Mouse (Mus musculus) forebrain, embryonic 13.5 days (tissue): ENCODE results near the gene Grid2. TPM values are rescaled to one million over a fixed set of nuclear protein-coding genes. Genes with fewer than 3 reads are reported as not detected.

Source experiments
- ATAC-seq: fragments of 200-750 bp; cut with Nextera tagmentation; 2 replicates; pipeline ENCODE4 v1.8.0; 2017
- H3K27ac ChIP-seq: fragments of 300-500 bp; sonication (generic); 2 replicates; pipeline ENCODE4 v1.5.1; 2015; ENCODE audit warnings: inconsistent platforms, mild to moderate bottlenecking, moderate library complexity
- H3K27me3 ChIP-seq: fragments of 300-500 bp; sonication (generic); 2 replicates; pipeline ENCODE4 v1.6.1; 2015; ENCODE audit warnings: mild to moderate bottlenecking, inconsistent platforms
- H3K36me3 ChIP-seq: fragments of 300-500 bp; sonication (generic); 2 replicates; pipeline ENCODE4 v1.6.1; 2015; ENCODE audit warnings: mild to moderate bottlenecking, inconsistent platforms; ENCODE audit not compliant: poor library complexity, severe bottlenecking
- H3K4me1 ChIP-seq: fragments of 300-500 bp; sonication (generic); 2 replicates; pipeline ENCODE4 v1.6.1; 2015; ENCODE audit warnings: inconsistent platforms
- H3K4me2 ChIP-seq: fragments of 300-500 bp; sonication (generic); 2 replicates; pipeline ENCODE4 v1.6.1; 2015; ENCODE audit warnings: inconsistent platforms, mild to moderate bottlenecking, moderate library complexity
- H3K4me3 ChIP-seq: fragments of 300-500 bp; sonication (generic); 2 replicates; pipeline ENCODE4 v1.5.1; 2015; ENCODE audit warnings: mild to moderate bottlenecking, inconsistent platforms
- H3K9ac ChIP-seq: fragments of 300-500 bp; sonication (generic); 2 replicates; pipeline ENCODE4 v1.6.1; 2015; ENCODE audit warnings: mild to moderate bottlenecking, inconsistent platforms
- H3K9me3 ChIP-seq: fragments of 300-500 bp; sonication (generic); replicated peaks from 2 replicates; pipeline ENCODE4 v1.6.1; 2016; ENCODE audit warnings: inconsistent platforms
- WGBS: fragments of 180-500 bp; shearing (Covaris S2); methylation state at CpG from one replicate; pipeline ENCODE4 v1.1.7; 2015; 5-methylcytosine and 5-hydroxymethylcytosine counted together
- polyA plus RNA-seq: library from polyadenylated mRNA; unstranded; fragments of >200 nt; fragmentation: Nextera tagmentation; extraction: Ambion mirVana; gene quantifications from 2 replicates; pipeline ENCODE4 v1.2.1, GENCODE M21; 2015

The Grid2 gene
- polyA plus RNA-seq, 1 experiment from 2014 or later = 1.7 TPM

- no peak overlapping the region for H3K4me3 ChIP-seq
- no peak overlapping the region for H3K4me2 ChIP-seq
- no peaks in the 10 kb centered on the region for H3K36me3 ChIP-seq
- 56% methylated on average over 3 of the region's 3 CpGs for WGBS
- H3K9me3 ChIP-seq = no peaks in the 10 kb centered on the region
- no peaks in the 10 kb centered on the region for H3K27me3 ChIP-seq
- no peaks in the 10 kb centered on the region for H3K4me1 ChIP-seq
- no peak overlapping the region for H3K27ac ChIP-seq
- H3K9ac ChIP-seq = no peak overlapping the region
- ATAC-seq = no peak
These were observed 1325.7 kb downstream of the Grid2 start for GRCm38 (mm10) chr6:64581338-64581737.

DNA sequence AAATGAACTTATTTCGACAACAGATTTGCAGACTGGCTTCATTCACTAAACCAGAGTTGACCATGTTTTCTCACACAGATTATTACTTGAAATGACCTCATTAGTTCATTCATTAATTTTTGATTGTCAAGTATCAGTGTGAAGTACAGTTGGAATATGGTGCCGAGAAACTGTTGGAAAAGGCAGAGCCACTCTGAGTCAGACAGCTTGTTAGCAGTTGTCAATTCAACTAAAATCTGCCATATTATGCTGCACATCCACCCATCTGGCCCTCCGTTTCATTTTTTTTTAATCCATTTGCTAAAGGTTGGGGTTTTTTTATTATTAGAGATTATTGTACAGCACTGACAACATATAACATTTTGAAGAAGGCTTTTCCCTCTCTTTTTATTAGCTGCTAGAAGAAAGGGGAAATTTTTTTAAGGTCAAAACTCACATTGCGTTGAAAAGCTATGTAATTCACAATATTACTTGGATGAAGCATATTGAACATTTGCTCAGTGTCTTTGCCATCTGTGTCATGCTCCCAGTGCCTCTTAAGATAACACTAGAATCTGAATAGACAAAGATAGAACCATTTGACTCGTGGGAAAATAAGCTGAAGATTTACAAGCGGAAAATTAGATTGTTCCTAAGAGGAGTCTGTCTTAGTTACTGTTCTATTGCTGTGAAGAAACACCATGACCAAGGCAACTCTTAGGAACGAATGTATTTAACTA, 1333.0 kb downstream of the Grid2 start:
- no peak overlapping the region; the same call in 1 of the 2 replicates for H3K27ac ChIP-seq
- H3K9ac ChIP-seq = no peak overlapping the region
- H3K27me3 ChIP-seq = no peaks in the 10 kb centered on the region
- H3K4me3 ChIP-seq = no peak overlapping the region
- WGBS = 76% methylated on average over 7 of the region's 7 CpGs
- no peak overlapping the region for H3K4me2 ChIP-seq
- no peaks in the 10 kb centered on the region for H3K4me1 ChIP-seq
- ATAC-seq = peak; percentile 78
- H3K9me3 ChIP-seq = no peaks in the 10 kb centered on the region
- no peaks in the 10 kb centered on the region for H3K36me3 ChIP-seq

GRCm38 (mm10) chr6:64596261-64596660, 1340.6 kb downstream of the Grid2 start:
- 75% methylated on average over 7 of the region's 7 CpGs for WGBS
- no peak overlapping the region for H3K27ac ChIP-seq
- no peak for ATAC-seq
- no peaks in the 10 kb centered on the region for H3K27me3 ChIP-seq
- H3K4me2 ChIP-seq = no peak overlapping the region
- no peak overlapping the region for H3K9ac ChIP-seq
- H3K36me3 ChIP-seq = no peaks in the 10 kb centered on the region
- H3K4me1 ChIP-seq = no peaks in the 10 kb centered on the region
- H3K4me3 ChIP-seq = no peak overlapping the region
- no peaks in the 10 kb centered on the region for H3K9me3 ChIP-seq

DNA sequence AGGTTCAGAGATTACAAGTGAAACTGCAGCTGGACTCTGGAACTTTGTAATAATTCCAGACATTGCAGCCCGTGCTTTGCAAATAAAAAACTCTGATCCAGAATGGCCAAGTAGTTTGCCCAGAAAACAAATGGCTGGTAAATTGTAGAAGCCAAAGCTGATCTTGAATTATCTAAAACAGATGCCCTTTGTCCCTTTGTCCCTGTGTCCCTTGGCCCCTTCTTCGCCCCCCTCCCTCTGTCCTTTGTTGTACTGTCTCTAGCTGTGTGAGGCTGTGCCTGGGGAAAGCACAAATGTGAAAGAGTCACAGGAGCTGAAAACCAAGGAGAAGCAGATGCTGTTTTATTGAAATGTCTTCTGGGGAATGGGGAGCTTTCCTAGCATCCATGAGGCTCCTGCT, 1341.2 kb downstream of the Grid2 start:
- H3K36me3 ChIP-seq = no peaks in the 10 kb centered on the region
- no peak overlapping the region for H3K4me2 ChIP-seq
- no peaks in the 10 kb centered on the region for H3K27me3 ChIP-seq
- no peak overlapping the region for H3K27ac ChIP-seq
- H3K9ac ChIP-seq = no peak overlapping the region
- no peaks in the 10 kb centered on the region for H3K4me1 ChIP-seq
- no peak overlapping the region for H3K4me3 ChIP-seq
- WGBS = 40% methylated on average over 2 of the region's 2 CpGs
- H3K9me3 ChIP-seq = no peaks in the 10 kb centered on the region
- ATAC-seq = no peak

GRCm38 (mm10) chr6:64598144-64598561, 1342.5 kb downstream of the Grid2 start:
- Histone ChIP-seq H3K36me3 (no peaks in the 10 kb centered on the region), H3K9ac (no peak overlapping the region), H3K27ac (no peak overlapping the region), H3K9me3 (no peaks in the 10 kb centered on the region), H3K4me2 (no peak overlapping the region), H3K4me1 (no peaks in the 10 kb centered on the region), H3K27me3 (no peaks in the 10 kb centered on the region), H3K4me3 (no peak overlapping the region)
- no peak for ATAC-seq
- WGBS = 38% methylated on average over 4 of the region's 4 CpGs

DNA sequence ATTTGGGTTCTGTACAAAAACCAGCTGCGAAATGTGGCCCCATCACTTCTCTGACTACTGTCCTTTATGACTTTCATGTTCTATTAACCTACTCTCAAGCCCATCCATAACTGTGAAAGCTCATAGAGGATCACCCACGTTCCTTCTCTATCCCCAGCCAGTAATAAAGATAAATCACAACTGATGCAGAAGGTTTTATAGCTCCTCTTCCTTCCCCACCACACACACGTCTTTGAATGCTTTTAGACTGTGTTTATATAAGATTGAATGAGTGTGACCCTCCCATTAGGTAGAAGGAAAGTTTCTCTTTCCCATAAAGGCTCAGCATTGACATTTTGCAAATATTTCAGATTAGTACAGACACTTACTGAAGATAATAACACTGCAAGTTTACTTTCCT, 1350.1 kb downstream of the Grid2 start:
- no peak for ATAC-seq
- Histone ChIP-seq H3K27ac (no peak overlapping the region), H3K4me1 (no peaks in the 10 kb centered on the region), H3K36me3 (no peaks in the 10 kb centered on the region), H3K9ac (no peak overlapping the region), H3K9me3 (no peaks in the 10 kb centered on the region), H3K4me3 (no peak overlapping the region), H3K4me2 (no peak overlapping the region), H3K27me3 (no peaks in the 10 kb centered on the region)
- 76% methylated on average over 3 of the region's 3 CpGs for WGBS

- H3K4me3 ChIP-seq = no peak overlapping the region
- H3K27ac ChIP-seq = no peak overlapping the region
- no peaks in the 10 kb centered on the region for H3K4me1 ChIP-seq
- H3K9me3 ChIP-seq = no peaks in the 10 kb centered on the region
- no peak overlapping the region for H3K4me2 ChIP-seq
- no peak overlapping the region for H3K9ac ChIP-seq
- no peak for ATAC-seq
- H3K36me3 ChIP-seq = no peaks in the 10 kb centered on the region
- 90% methylated on average over 1 of the region's 1 CpGs for WGBS
- H3K27me3 ChIP-seq = no peaks in the 10 kb centered on the region
These were observed 1351.4 kb downstream of the Grid2 start for GRCm38 (mm10) chr6:64607041-64607440.

DNA sequence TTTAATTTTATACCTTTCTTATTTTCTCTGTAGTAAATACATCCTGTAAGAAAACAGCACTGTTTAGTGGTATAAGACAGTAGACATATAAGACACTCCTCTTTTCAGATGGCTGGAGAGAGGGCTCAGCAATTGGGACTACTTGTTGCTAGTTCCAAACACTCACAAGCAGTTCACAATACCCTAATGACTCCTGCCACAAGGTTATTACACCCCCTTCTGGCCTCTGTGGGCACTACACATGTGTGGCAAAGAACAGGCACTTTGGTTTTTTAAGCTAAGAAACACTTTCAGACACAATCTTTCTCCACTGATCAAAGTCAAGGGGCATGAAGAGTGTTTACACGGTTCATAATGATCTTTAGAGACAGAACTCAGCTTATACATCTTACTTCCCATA, 1352.3 kb downstream of the Grid2 start:
- H3K9me3 ChIP-seq = no peaks in the 10 kb centered on the region
- H3K4me2 ChIP-seq = no peak overlapping the region
- no peak overlapping the region for H3K4me3 ChIP-seq
- ATAC-seq = no peak
- H3K27ac ChIP-seq = no peak overlapping the region
- WGBS = 14% methylated on average over 1 of the region's 1 CpGs
- H3K9ac ChIP-seq = no peak overlapping the region
- H3K27me3 ChIP-seq = no peaks in the 10 kb centered on the region
- H3K4me1 ChIP-seq = no peaks in the 10 kb centered on the region
- no peaks in the 10 kb centered on the region for H3K36me3 ChIP-seq

DNA sequence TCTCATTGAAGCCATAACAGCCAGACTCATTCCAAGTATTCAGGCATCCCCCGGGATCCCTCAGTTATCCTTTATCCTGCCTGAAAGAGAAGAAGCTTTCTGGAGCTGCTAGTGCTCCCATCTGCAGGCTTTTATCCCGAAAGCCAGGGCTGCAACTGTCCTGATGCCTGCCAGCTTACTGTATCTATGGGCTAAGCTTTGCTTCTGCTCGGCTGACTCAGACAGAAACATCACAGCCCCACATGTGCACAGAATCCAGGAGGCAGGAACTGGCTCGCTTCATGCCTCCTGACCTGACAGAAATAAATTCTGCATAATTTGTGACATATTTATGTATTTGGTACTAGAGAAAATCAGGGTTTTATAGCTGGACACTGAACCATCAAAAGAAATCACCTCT, 1361.2 kb downstream of the Grid2 start:
- Histone ChIP-seq H3K9me3 (no peaks in the 10 kb centered on the region), H3K36me3 (no peaks in the 10 kb centered on the region), H3K4me1 (0 out of 2 replicates have a peak, but pooled peaks cover 6% of the 10 kb centered on the region), H3K27ac (no peak overlapping the region), H3K4me3 (no peak overlapping the region), H3K9ac (no peak overlapping the region), H3K27me3 (no peaks in the 10 kb centered on the region), H3K4me2 (no peak overlapping the region)
- no peak for ATAC-seq
- 76% methylated on average over 4 of the region's 4 CpGs for WGBS

- peak; percentile 30; the same call in 1 of the 2 replicates for ATAC-seq
- H3K4me2 ChIP-seq = no peak overlapping the region
- no peak overlapping the region for H3K4me3 ChIP-seq
- WGBS = 49% methylated on average over 8 of the region's 8 CpGs
- 0 out of 2 replicates have a peak, but pooled peaks cover 6% of the 10 kb centered on the region for H3K4me1 ChIP-seq
- H3K36me3 ChIP-seq = no peaks in the 10 kb centered on the region
- no peaks in the 10 kb centered on the region for H3K9me3 ChIP-seq
- no peak overlapping the region for H3K9ac ChIP-seq
- H3K27ac ChIP-seq = no peak overlapping the region
- no peaks in the 10 kb centered on the region for H3K27me3 ChIP-seq
These were observed 1361.9 kb downstream of the Grid2 start for GRCm38 (mm10) chr6:64617417-64618135.

- no peak for ATAC-seq
- no peak overlapping the region for H3K9ac ChIP-seq
- H3K27me3 ChIP-seq = no peaks in the 10 kb centered on the region
- WGBS = 55% methylated on average over 3 of the region's 3 CpGs
- no peak overlapping the region for H3K4me2 ChIP-seq
- H3K36me3 ChIP-seq = no peaks in the 10 kb centered on the region
- H3K4me3 ChIP-seq = no peak overlapping the region
- no peak overlapping the region for H3K27ac ChIP-seq
- H3K9me3 ChIP-seq = no peaks in the 10 kb centered on the region
- H3K4me1 ChIP-seq = no peaks in the 10 kb centered on the region
These were observed 1367.7 kb downstream of the Grid2 start for GRCm38 (mm10) chr6:64623404-64623803.

DNA sequence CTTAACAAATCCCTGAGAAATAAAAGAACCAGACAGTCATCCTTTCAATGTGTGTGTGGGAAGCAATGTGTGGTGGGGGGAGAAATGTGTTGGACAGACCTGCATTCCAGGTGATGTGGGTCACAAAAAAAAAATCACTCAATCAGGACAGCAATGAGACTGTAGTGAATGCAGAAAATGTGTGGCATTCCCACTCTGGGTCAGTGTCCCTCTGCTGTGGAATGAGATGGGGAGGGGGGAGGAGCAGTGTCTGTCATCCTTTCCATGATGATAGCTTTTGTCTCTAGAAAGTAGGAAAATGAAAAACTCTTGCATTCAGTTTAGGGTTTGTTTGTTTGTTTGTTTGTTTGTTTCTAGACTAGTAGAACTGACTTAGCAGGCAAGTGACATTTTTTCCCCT, 1392.0 kb downstream of the Grid2 start:
- no peaks in the 10 kb centered on the region for H3K27me3 ChIP-seq
- no peak overlapping the region for H3K27ac ChIP-seq
- no peak overlapping the region for H3K4me2 ChIP-seq
- no peak overlapping the region for H3K4me3 ChIP-seq
- no peaks in the 10 kb centered on the region for H3K9me3 ChIP-seq
- no peak for ATAC-seq
- peaks cover 15% of the 10 kb centered on the region; the same call in 1 of the 2 replicates for H3K4me1 ChIP-seq
- no peaks in the 10 kb centered on the region for H3K36me3 ChIP-seq
- no peak overlapping the region for H3K9ac ChIP-seq
